Mouse (Mus musculus) hindbrain, postnatal 0 days (tissue): ENCODE measurements around the gene Tmem52. TPM values are rescaled to one million over a fixed set of nuclear protein-coding genes. Genes with fewer than 3 reads are reported as not detected.

Experiments used
- ATAC-seq: fragments of 200-750 bp; cut with Nextera tagmentation; 2 replicates; pipeline ENCODE4 v1.8.0; 2017; ENCODE audit warnings: mild to moderate bottlenecking, moderate TSS enrichment, moderate library complexity
- DNase-seq: peaks from one replicate; pipeline ENCODE4 v3.0.0-alpha.2; 2015; ENCODE audit warnings: low spot score
- H3K27ac ChIP-seq: fragments of 300-500 bp; sonication (generic); 2 replicates; pipeline ENCODE4 v1.5.1; 2014; ENCODE audit warnings: mild to moderate bottlenecking
- H3K27me3 ChIP-seq: fragments of 300-500 bp; sonication (generic); 2 replicates; pipeline ENCODE4 v1.6.1; 2014; ENCODE audit warnings: low read length, mixed read lengths; ENCODE audit not compliant: insufficient read depth
- H3K36me3 ChIP-seq: fragments of 300-500 bp; sonication (generic); 2 replicates; pipeline ENCODE4 v1.6.1; 2014; ENCODE audit warnings: low read length, mixed read lengths; ENCODE audit not compliant: insufficient read depth
- H3K4me1 ChIP-seq: fragments of 300-500 bp; sonication (generic); 2 replicates; pipeline ENCODE4 v1.6.1; 2014; ENCODE audit warnings: antibody characterized with exemption, low read length, mixed read lengths; ENCODE audit not compliant: insufficient read depth
- H3K4me2 ChIP-seq: fragments of 300-500 bp; sonication (generic); 2 replicates; pipeline ENCODE4 v1.6.1; 2014; ENCODE audit warnings: low read depth, mild to moderate bottlenecking, low read length, moderate library complexity, mixed read lengths
- H3K4me3 ChIP-seq: fragments of 300-500 bp; sonication (generic); 2 replicates; pipeline ENCODE4 v1.5.1; 2014; ENCODE audit warnings: low read length
- H3K9ac ChIP-seq: fragments of 300-500 bp; sonication (generic); replicated peaks from 2 replicates; pipeline ENCODE4 v1.6.1; 2014; ENCODE audit warnings: mild to moderate bottlenecking, low read length, moderate library complexity, mixed read lengths
- H3K9me3 ChIP-seq: fragments of 300-500 bp; sonication (generic); 2 replicates; pipeline ENCODE4 v1.6.1; 2016; ENCODE audit warnings: low read length, mixed read lengths
- CTCF ChIP-seq: IDR thresholded peaks from 2 replicates; pipeline ENCODE4 v1.5.1; 2016; ENCODE audit warnings: antibody characterized with exemption, control low read depth, low read depth
- WGBS: fragments of 180-500 bp; shearing (Covaris S2); extraction: QIAGEN DNeasy Blood & Tissue Kit; methylation state at CpG from one replicate; pipeline ENCODE4 v1.1.7; 2014; 5-methylcytosine and 5-hydroxymethylcytosine counted together
- polyA plus RNA-seq: library from polyadenylated mRNA; unstranded; fragments of >200 nt; fragmentation: Nextera tagmentation; extraction: Ambion mirVana; gene quantifications from 2 replicates; pipeline ENCODE4 v1.2.1, GENCODE M21; 2015
- total RNA-seq: library from RNA; depleted of rRNA; stranded (reverse); fragments of >200 nt; gene quantifications from 2 replicates; pipeline ENCODE4 v1.2.3, GENCODE M21; 2014; rRNA removed

Gene Tmem52
- total and polyA plus RNA-seq, 2 experiments from 2014 or later, result 0.46 to 3.7 TPM

GRCm38 (mm10) chr4:155505671-155506295 lies 36.9 kb downstream of the Tmem52 start:
- H3K4me1 ChIP-seq, result peaks cover 8% of the 10 kb centered on the region; the same call in 1 of the 2 replicates
- H3K27me3 ChIP-seq, result no peaks in the 10 kb centered on the region
- ATAC-seq (no peak), DNase-seq (no peak)
- H3K4me3 ChIP-seq, result no peak overlapping the region
- H3K36me3 ChIP-seq, result no peaks in the 10 kb centered on the region
- TF ChIP-seq CTCF, result no peak
- no peak overlapping the region for H3K9ac ChIP-seq
- H3K27ac ChIP-seq, result no peak overlapping the region
- WGBS, result 80% methylated on average over 5 of the region's 5 CpGs
- H3K9me3 ChIP-seq, result no peaks in the 10 kb centered on the region
- H3K4me2 ChIP-seq, result no peak overlapping the region

- no peak overlapping the region for H3K27ac ChIP-seq
- H3K9ac ChIP-seq, result no peak overlapping the region
- H3K4me1 ChIP-seq, result peaks cover 8% of the 10 kb centered on the region; the same call in 1 of the 2 replicates
- no peak overlapping the region for H3K4me2 ChIP-seq
- no peak for ATAC-seq
- TF ChIP-seq CTCF, result no peak
- no peaks in the 10 kb centered on the region for H3K27me3 ChIP-seq
- 86% methylated on average over 4 of the region's 4 CpGs for WGBS
- H3K4me3 ChIP-seq, result no peak overlapping the region
- H3K36me3 ChIP-seq, result no peaks in the 10 kb centered on the region
- DNase-seq, result no peak
- H3K9me3 ChIP-seq, result no peaks in the 10 kb centered on the region
Measured at GRCm38 (mm10) chr4:155508614-155509013, 39.7 kb downstream of the Tmem52 start.

- no peaks in the 10 kb centered on the region for H3K36me3 ChIP-seq
- H3K4me1 ChIP-seq, result 0 out of 2 replicates have a peak, but pooled peaks cover 5% of the 10 kb centered on the region
- H3K9me3 ChIP-seq, result no peaks in the 10 kb centered on the region
- 55% methylated on average over 1 of the region's 1 CpGs for WGBS
- no peak overlapping the region for H3K4me3 ChIP-seq
- TF ChIP-seq CTCF, result no peak
- H3K27me3 ChIP-seq, result no peaks in the 10 kb centered on the region
- no peak overlapping the region for H3K9ac ChIP-seq
- H3K4me2 ChIP-seq, result no peak overlapping the region
- no peak for DNase-seq
- ATAC-seq, result no peak
- H3K27ac ChIP-seq, result no peak overlapping the region
Measured at GRCm38 (mm10) chr4:155510981-155511380, 42.1 kb downstream of the Tmem52 start.

GRCm38 (mm10) chr4:155514810-155515209 lies 45.9 kb downstream of the Tmem52 start:
- no peak for TF ChIP-seq CTCF
- H3K9ac ChIP-seq, result no peak overlapping the region
- H3K9me3 ChIP-seq, result no peaks in the 10 kb centered on the region
- 73% methylated on average over 2 of the region's 2 CpGs for WGBS
- no peak overlapping the region for H3K4me3 ChIP-seq
- no peaks in the 10 kb centered on the region for H3K4me1 ChIP-seq
- no peak overlapping the region for H3K27ac ChIP-seq
- DNase-seq (no peak), ATAC-seq (no peak)
- no peak overlapping the region for H3K4me2 ChIP-seq
- H3K36me3 ChIP-seq, result no peaks in the 10 kb centered on the region
- no peaks in the 10 kb centered on the region for H3K27me3 ChIP-seq

GRCm38 (mm10) chr4:155517948-155518517 lies 49.1 kb downstream of the Tmem52 start:
- Histone ChIP-seq H3K27me3 (no peaks in the 10 kb centered on the region), H3K4me1 (no peaks in the 10 kb centered on the region), H3K4me2 (no peak overlapping the region), H3K36me3 (no peaks in the 10 kb centered on the region; the same call in 1 of the 2 replicates), H3K9ac (no peak overlapping the region), H3K27ac (no peak overlapping the region), H3K4me3 (no peak overlapping the region), H3K9me3 (no peaks in the 10 kb centered on the region)
- DNase-seq (no peak), ATAC-seq (no peak)
- TF ChIP-seq CTCF, result no peak; the same call in 1 of the 2 replicates
- 87% methylated on average over 7 of the region's 7 CpGs for WGBS

Other genes with a start within 250 kb of the Tmem52 start
- 69.8 and 71.3 TPM in 2 replicates for gene Ski, start 246.5 kb upstream of the Tmem52 start, total RNA-seq
- gene Ski, start 246.5 kb upstream of the Tmem52 start, polyA plus RNA-seq, result 8.8 and 9.5 TPM in 2 replicates
- 51.2 and 61.4 TPM in 2 replicates for gene Faap20, start 219.3 kb upstream of the Tmem52 start, total RNA-seq
- gene Faap20, start 219.3 kb upstream of the Tmem52 start, polyA plus RNA-seq, result 60.8 and 62.5 TPM in 2 replicates
- gene Prkcz, start 107.8 kb upstream of the Tmem52 start, total RNA-seq, result 85.0 and 85.1 TPM in 2 replicates
- gene Prkcz, start 107.8 kb upstream of the Tmem52 start, polyA plus RNA-seq, result 80.4 and 84.2 TPM in 2 replicates
- gene Gabrd, start 71.0 kb upstream of the Tmem52 start, total RNA-seq, result 0.42 and 0.72 TPM in 2 replicates
- 0.29 and 0.50 TPM in 2 replicates for gene Gabrd, start 71.0 kb upstream of the Tmem52 start, polyA plus RNA-seq
- 3.7 and 5.7 TPM in 2 replicates for gene Cfap74, start 59.9 kb upstream of the Tmem52 start, total RNA-seq
- 5.2 and 5.5 TPM in 2 replicates for gene Cfap74, start 59.9 kb upstream of the Tmem52 start, polyA plus RNA-seq
- 363 and 456 TPM in 2 replicates for gene Gnb1, start 22.2 kb downstream of the Tmem52 start, total RNA-seq
- 1,192 and 1,230 TPM in 2 replicates for gene Gnb1, start 22.2 kb downstream of the Tmem52 start, polyA plus RNA-seq
- 98.6 and 108 TPM in 2 replicates for gene Nadk, start 93.3 kb downstream of the Tmem52 start, total RNA-seq
- gene Nadk, start 93.3 kb downstream of the Tmem52 start, polyA plus RNA-seq, result 57.5 and 59.6 TPM in 2 replicates
- 72.0 and 77.2 TPM in 2 replicates for gene Slc35e2, start 132.3 kb downstream of the Tmem52 start, total RNA-seq
- 11.1 and 13.2 TPM in 2 replicates for gene Slc35e2, start 132.3 kb downstream of the Tmem52 start, polyA plus RNA-seq
- 16.5 and 21.4 TPM in 2 replicates for gene Cdk11b, start 155.7 kb downstream of the Tmem52 start, total RNA-seq
- gene Cdk11b, start 155.7 kb downstream of the Tmem52 start, polyA plus RNA-seq, result 65.5 and 74.3 TPM in 2 replicates
- gene Gm10563, start 176.3 kb downstream of the Tmem52 start, total RNA-seq, result not detected in 2 replicates
- gene Gm10563, start 176.3 kb downstream of the Tmem52 start, polyA plus RNA-seq, result not detected in 2 replicates
- 6.1 and 13.5 TPM in 2 replicates for gene Mmp23, start 184.3 kb downstream of the Tmem52 start, total RNA-seq
- 4.2 and 5.7 TPM in 2 replicates for gene Mmp23, start 184.3 kb downstream of the Tmem52 start, polyA plus RNA-seq
- 109 and 127 TPM in 2 replicates for gene Mib2, start 200.1 kb downstream of the Tmem52 start, total RNA-seq
- gene Mib2, start 200.1 kb downstream of the Tmem52 start, polyA plus RNA-seq, result 40.6 and 44.1 TPM in 2 replicates
- 50.5 and 52.0 TPM in 2 replicates for gene Fndc10, start 225.2 kb downstream of the Tmem52 start, total RNA-seq
- gene Fndc10, start 225.2 kb downstream of the Tmem52 start, polyA plus RNA-seq, result 26.0 and 26.5 TPM in 2 replicates
- 110 and 117 TPM in 2 replicates for gene Ssu72, start 235.7 kb downstream of the Tmem52 start, total RNA-seq
- 165 and 169 TPM in 2 replicates for gene Ssu72, start 235.7 kb downstream of the Tmem52 start, polyA plus RNA-seq